Mouse (Mus musculus) liver, embryonic 12.5 days (tissue): ENCODE data around the gene Cat. TPM values are rescaled to one million over a fixed set of nuclear protein-coding genes. Genes with fewer than 3 reads are reported as not detected.

ENCODE experiments used
- ATAC-seq: fragments of 200-750 bp; cut with Nextera tagmentation; 2 replicates; pipeline ENCODE4 v1.8.0; 2017; ENCODE audit warnings: moderate number of reproducible peaks, mild to moderate bottlenecking, moderate library complexity
- H3K27ac ChIP-seq: fragments of 300-500 bp; sonication (generic); 2 replicates; pipeline ENCODE4 v1.5.1; 2016; ENCODE audit warnings: mild to moderate bottlenecking
- H3K27me3 ChIP-seq: fragments of 300-500 bp; sonication (generic); replicated peaks from 2 replicates; pipeline ENCODE4 v1.6.1; 2016; ENCODE audit warnings: mild to moderate bottlenecking, moderate library complexity
- H3K36me3 ChIP-seq: fragments of 300-500 bp; sonication (generic); 2 replicates; pipeline ENCODE4 v1.6.1; 2016; ENCODE audit warnings: mild to moderate bottlenecking, moderate library complexity
- H3K4me1 ChIP-seq: fragments of 300-500 bp; sonication (generic); 2 replicates; pipeline ENCODE4 v1.6.1; 2016
- H3K4me2 ChIP-seq: fragments of 300-500 bp; sonication (generic); 2 replicates; pipeline ENCODE4 v1.6.1; 2016; ENCODE audit warnings: mild to moderate bottlenecking, moderate library complexity
- H3K4me3 ChIP-seq: fragments of 300-500 bp; sonication (generic); 2 replicates; pipeline ENCODE4 v1.5.1; 2016; ENCODE audit warnings: mild to moderate bottlenecking, moderate library complexity
- H3K9ac ChIP-seq: fragments of 300-500 bp; sonication (generic); 2 replicates; pipeline ENCODE4 v1.6.1; 2016; ENCODE audit warnings: mild to moderate bottlenecking, moderate library complexity
- H3K9me3 ChIP-seq: fragments of 300-500 bp; sonication (generic); replicated peaks from 2 replicates; pipeline ENCODE4 v1.6.1; 2016; ENCODE audit warnings: mild to moderate bottlenecking, moderate library complexity
- WGBS: fragments of 180-500 bp; shearing (Covaris S2); methylation state at CpG from one replicate; pipeline ENCODE4 v1.1.7; 2016; ENCODE audit not compliant: insufficient replicate concordance; 5-methylcytosine and 5-hydroxymethylcytosine counted together
- polyA plus RNA-seq: library from polyadenylated mRNA; unstranded; fragments of >200 nt; fragmentation: Nextera tagmentation; extraction: Ambion mirVana; gene quantifications from 2 replicates; pipeline ENCODE4 v1.2.1, GENCODE M21; 2016

Cat gene
- polyA plus RNA-seq, 1 experiment from 2014 or later, result 127 TPM

- Histone ChIP-seq H3K4me3 (no peak overlapping the region), H3K36me3 (no peaks in the 10 kb centered on the region), H3K9ac (no peak overlapping the region), H3K4me2 (no peak overlapping the region), H3K27ac (no peak overlapping the region), H3K27me3 (peaks cover 8% of the 10 kb centered on the region; the same call in 1 of the 2 replicates), H3K4me1 (no peaks in the 10 kb centered on the region), H3K9me3 (no peaks in the 10 kb centered on the region)
- WGBS, result 23% methylated on average over 1 of the region's 1 CpGs
- ATAC-seq, result no peak
Measured at GRCm38 (mm10) chr2:103430712-103431111, 54.2 kb downstream of the Cat start.

GRCm38 (mm10) chr2:103428356-103428755 lies 56.6 kb downstream of the Cat start:
- no peak overlapping the region for H3K9ac ChIP-seq
- no peak overlapping the region for H3K27ac ChIP-seq
- H3K36me3 ChIP-seq, result no peaks in the 10 kb centered on the region
- H3K4me2 ChIP-seq, result no peak overlapping the region
- no peak for ATAC-seq
- peaks cover 8% of the 10 kb centered on the region; the same call in 1 of the 2 replicates for H3K27me3 ChIP-seq
- H3K4me1 ChIP-seq, result no peaks in the 10 kb centered on the region
- H3K4me3 ChIP-seq, result no peak overlapping the region
- WGBS, result 65% methylated on average over 3 of the region's 3 CpGs
- no peaks in the 10 kb centered on the region for H3K9me3 ChIP-seq

- Histone ChIP-seq H3K4me3 (no peak overlapping the region), H3K9ac (no peak overlapping the region), H3K4me2 (no peak overlapping the region), H3K4me1 (no peaks in the 10 kb centered on the region), H3K27me3 (peaks cover 3% of the 10 kb centered on the region; the same call in 1 of the 2 replicates), H3K9me3 (no peaks in the 10 kb centered on the region), H3K27ac (no peak overlapping the region), H3K36me3 (no peaks in the 10 kb centered on the region)
- ATAC-seq, result no peak
- WGBS, result 51% methylated on average over 11 of the region's 11 CpGs
Measured at GRCm38 (mm10) chr2:103425456-103426063, 59.4 kb downstream of the Cat start.

GRCm38 (mm10) chr2:103424349-103425026 lies 60.5 kb downstream of the Cat start:
- ATAC-seq, result no peak
- Histone ChIP-seq H3K4me1 (no peaks in the 10 kb centered on the region), H3K36me3 (no peaks in the 10 kb centered on the region), H3K9me3 (no peaks in the 10 kb centered on the region), H3K27me3 (peaks cover 3% of the 10 kb centered on the region; the same call in 1 of the 2 replicates), H3K4me2 (no peak overlapping the region), H3K9ac (no peak overlapping the region), H3K4me3 (no peak overlapping the region), H3K27ac (no peak overlapping the region)
- 20% methylated on average over 12 of the region's 12 CpGs for WGBS

- H3K36me3 ChIP-seq, result no peaks in the 10 kb centered on the region
- H3K9me3 ChIP-seq, result no peaks in the 10 kb centered on the region
- H3K4me1 ChIP-seq, result no peaks in the 10 kb centered on the region
- H3K9ac ChIP-seq, result no peak overlapping the region
- no peak overlapping the region for H3K4me2 ChIP-seq
- 66% methylated on average over 12 of the region's 12 CpGs for WGBS
- H3K27me3 ChIP-seq, result 0 out of 2 replicates have a peak, but pooled peaks cover 3% of the 10 kb centered on the region
- H3K27ac ChIP-seq, result no peak overlapping the region
- H3K4me3 ChIP-seq, result no peak overlapping the region
- no peak for ATAC-seq
Measured at GRCm38 (mm10) chr2:103423884-103424283, 61.1 kb downstream of the Cat start.

GRCm38 (mm10) chr2:103420650-103421507 lies 64.1 kb downstream of the Cat start:
- H3K4me1 ChIP-seq, result no peaks in the 10 kb centered on the region
- H3K36me3 ChIP-seq, result no peaks in the 10 kb centered on the region
- no peak overlapping the region for H3K9ac ChIP-seq
- H3K27ac ChIP-seq, result no peak overlapping the region
- H3K4me2 ChIP-seq, result no peak overlapping the region
- 57% methylated on average over 15 of the region's 15 CpGs for WGBS
- no peak for ATAC-seq
- no peaks in the 10 kb centered on the region for H3K9me3 ChIP-seq
- no peaks in the 10 kb centered on the region for H3K27me3 ChIP-seq
- no peak overlapping the region for H3K4me3 ChIP-seq

- Histone ChIP-seq H3K9me3 (no peaks in the 10 kb centered on the region), H3K4me3 (no peak overlapping the region), H3K27ac (no peak overlapping the region), H3K4me1 (no peaks in the 10 kb centered on the region), H3K4me2 (no peak overlapping the region), H3K9ac (no peak overlapping the region), H3K27me3 (no peaks in the 10 kb centered on the region), H3K36me3 (no peaks in the 10 kb centered on the region)
- WGBS, result 49% methylated on average over 3 of the region's 3 CpGs
- no peak for ATAC-seq
Measured at GRCm38 (mm10) chr2:103415774-103416173, 69.2 kb downstream of the Cat start.

GRCm38 (mm10) chr2:103413381-103413780 lies 71.6 kb downstream of the Cat start:
- 63% methylated on average over 5 of the region's 5 CpGs for WGBS
- Histone ChIP-seq H3K4me3 (no peak overlapping the region), H3K9me3 (no peaks in the 10 kb centered on the region), H3K36me3 (no peaks in the 10 kb centered on the region), H3K9ac (no peak overlapping the region), H3K27ac (no peak overlapping the region), H3K27me3 (no peaks in the 10 kb centered on the region), H3K4me1 (no peaks in the 10 kb centered on the region), H3K4me2 (no peak overlapping the region)
- no peak for ATAC-seq

GRCm38 (mm10) chr2:103411816-103412215 lies 73.1 kb downstream of the Cat start:
- no peak overlapping the region for H3K4me3 ChIP-seq
- no peaks in the 10 kb centered on the region for H3K36me3 ChIP-seq
- H3K27ac ChIP-seq, result no peak overlapping the region
- no peaks in the 10 kb centered on the region for H3K27me3 ChIP-seq
- no peak overlapping the region for H3K9ac ChIP-seq
- no peak overlapping the region for H3K4me2 ChIP-seq
- H3K4me1 ChIP-seq, result no peaks in the 10 kb centered on the region
- ATAC-seq, result no peak
- H3K9me3 ChIP-seq, result no peaks in the 10 kb centered on the region
- 73% methylated on average over 3 of the region's 3 CpGs for WGBS

GRCm38 (mm10) chr2:103411348-103411747 lies 73.6 kb downstream of the Cat start, which contains the start of gene Elf5:
TSS of gene Elf5 (plus strand) at chr2:103411688.
- no peaks in the 10 kb centered on the region for H3K36me3 ChIP-seq
- no peak within 1 kb of the TSS for H3K4me2 ChIP-seq
- no peaks in the 10 kb centered on the region for H3K27me3 ChIP-seq
- no peaks in the 10 kb centered on the region for H3K9me3 ChIP-seq
- no peak within 1 kb of the TSS for H3K9ac ChIP-seq
- no peaks in the 10 kb centered on the region for H3K4me1 ChIP-seq
- no peak within 1 kb of the TSS for H3K27ac ChIP-seq
- no peak for ATAC-seq
- 66% methylated on average over 6 of the region's 6 CpGs for WGBS
- no peak within 1 kb of the TSS for H3K4me3 ChIP-seq

- ATAC-seq, result no peak
- H3K4me1 ChIP-seq, result no peaks in the 10 kb centered on the region
- no peak overlapping the region for H3K27ac ChIP-seq
- no peaks in the 10 kb centered on the region for H3K27me3 ChIP-seq
- no peak overlapping the region for H3K9ac ChIP-seq
- WGBS, result 55% methylated on average over 3 of the region's 3 CpGs
- H3K4me3 ChIP-seq, result no peak overlapping the region
- no peaks in the 10 kb centered on the region for H3K36me3 ChIP-seq
- H3K4me2 ChIP-seq, result no peak overlapping the region
- H3K9me3 ChIP-seq, result no peaks in the 10 kb centered on the region
Measured at GRCm38 (mm10) chr2:103406239-103406638, 78.7 kb downstream of the Cat start.
